Mouse (Mus musculus): Measurements from ENCODE around the gene Evpl.

The Evpl gene

DNA sequence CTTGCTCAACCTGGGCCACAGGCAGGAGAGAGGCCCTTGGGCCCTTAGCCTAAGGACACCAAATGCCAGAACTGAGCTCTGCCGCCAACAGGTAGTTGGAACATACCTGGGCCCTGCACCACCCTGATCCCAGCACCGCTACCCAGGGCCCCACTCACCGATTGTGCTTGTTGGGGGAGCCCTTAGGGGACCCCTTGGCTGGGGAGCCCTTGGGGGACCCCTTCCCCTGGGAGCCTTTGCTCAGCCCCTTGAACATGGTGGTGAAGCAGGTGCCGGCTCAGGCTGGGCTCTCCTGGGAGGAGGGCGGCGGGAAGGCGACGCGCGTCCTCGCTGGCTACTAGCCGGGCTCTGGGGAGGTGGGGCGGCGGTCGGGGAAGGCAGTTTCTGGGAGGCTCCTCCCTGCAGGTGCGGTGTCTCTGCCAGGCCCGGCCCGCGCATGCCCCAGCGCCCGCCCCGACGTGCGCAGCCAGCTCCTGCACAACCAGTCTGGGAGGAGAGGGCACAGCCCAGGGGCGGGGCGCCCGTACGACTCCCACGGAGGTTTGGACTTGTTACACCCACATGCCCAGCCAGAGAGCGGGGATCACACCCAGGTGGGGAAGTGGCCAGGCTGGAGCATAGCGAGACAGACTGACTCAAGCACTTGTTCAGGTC, at the start of gene Evpl:
Evpl (minus strand) TSS at position 336 of the 654 bp plus-strand sequence.
- 27% methylated on average over 31 of the region's 31 CpGs for WGBS

DNA sequence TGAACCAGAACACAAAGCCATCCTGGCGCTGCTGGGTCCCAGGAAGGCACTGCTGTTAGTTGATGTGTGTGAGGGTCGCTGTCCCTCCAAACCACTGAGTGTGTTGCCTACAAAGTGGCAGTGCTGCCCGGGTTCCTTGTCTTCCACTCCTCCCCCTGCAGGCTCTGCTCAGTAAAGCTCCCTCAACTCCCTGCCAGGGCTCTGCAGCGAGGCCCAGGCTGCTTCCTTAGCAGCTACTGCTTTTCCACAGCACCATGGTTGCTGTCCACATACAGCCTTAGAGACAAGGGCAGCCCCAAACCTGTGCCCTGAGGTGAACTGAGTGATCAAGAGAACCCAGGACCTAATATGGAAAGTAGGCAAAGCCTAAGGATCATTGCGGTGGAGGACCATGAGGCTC, 49.5 kb upstream of the Evpl start:
- WGBS: 71% methylated on average over 5 of the region's 5 CpGs

DNA sequence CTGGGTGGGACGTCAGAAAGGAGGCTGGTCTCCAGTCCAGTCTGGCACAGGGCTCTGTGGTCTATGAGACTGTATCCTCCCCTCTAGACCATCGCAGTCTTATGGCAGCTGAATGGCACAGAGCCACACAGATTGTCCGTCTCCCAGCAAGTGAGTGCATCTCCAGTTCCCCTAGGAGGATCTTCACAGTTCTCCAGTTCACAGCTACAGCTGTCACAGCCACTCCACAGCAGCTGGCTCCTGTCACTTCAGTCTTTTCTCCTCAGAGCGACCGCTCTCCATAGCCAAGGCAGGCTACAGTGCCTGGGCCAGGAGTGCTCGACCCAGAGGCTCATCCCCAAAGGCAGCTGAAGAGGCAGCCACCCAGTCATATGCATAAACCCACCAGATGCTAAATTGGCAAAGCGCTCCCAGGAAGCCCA, 47.9 kb upstream of the Evpl start:
- 64% methylated on average over 7 of the region's 7 CpGs for WGBS

DNA sequence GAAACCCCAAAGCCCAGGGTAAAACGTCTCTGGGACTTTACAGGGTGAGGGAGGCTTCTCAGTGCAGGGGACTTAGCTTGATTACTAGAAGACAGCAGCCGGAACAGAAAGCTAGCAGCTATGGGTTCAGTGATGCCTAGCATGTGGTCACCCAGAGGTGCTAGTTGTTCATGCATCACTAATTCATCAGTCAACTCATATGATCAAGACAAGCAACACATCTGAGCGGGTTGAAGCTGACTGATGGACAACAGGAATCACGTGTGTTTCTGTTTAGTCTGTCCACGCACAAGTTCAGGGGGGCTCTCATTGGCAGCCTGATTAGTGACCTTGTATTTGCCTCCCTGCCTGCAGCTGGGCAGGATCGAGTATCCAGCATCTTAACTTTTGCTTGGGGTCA, 46.1 kb upstream of the Evpl start:
- 57% methylated on average over 6 of the region's 6 CpGs for WGBS

DNA sequence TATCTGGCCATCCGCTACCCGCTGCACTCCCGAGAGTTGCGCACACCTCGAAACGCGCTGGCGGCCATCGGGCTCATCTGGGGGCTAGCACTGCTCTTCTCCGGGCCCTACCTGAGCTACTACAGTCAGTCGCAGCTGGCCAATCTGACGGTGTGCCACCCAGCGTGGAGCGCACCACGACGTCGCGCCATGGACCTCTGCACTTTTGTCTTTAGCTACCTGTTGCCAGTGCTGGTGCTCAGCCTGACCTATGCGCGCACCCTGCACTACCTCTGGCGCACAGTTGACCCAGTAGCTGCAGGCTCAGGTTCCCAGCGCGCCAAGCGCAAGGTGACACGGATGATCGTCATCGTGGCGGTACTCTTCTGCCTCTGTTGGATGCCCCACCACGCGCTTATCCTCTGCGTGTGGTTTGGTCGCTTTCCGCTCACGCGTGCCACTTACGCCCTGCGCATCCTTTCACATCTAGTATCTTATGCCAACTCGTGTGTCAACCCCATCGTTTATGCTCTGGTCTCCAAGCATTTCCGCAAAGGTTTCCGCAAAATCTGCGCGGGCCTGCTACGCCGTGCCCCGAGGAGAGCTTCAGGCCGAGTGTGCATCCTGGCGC, 45.1 kb upstream of the Evpl start:
- 9% methylated on average over 48 of the region's 48 CpGs for WGBS

DNA sequence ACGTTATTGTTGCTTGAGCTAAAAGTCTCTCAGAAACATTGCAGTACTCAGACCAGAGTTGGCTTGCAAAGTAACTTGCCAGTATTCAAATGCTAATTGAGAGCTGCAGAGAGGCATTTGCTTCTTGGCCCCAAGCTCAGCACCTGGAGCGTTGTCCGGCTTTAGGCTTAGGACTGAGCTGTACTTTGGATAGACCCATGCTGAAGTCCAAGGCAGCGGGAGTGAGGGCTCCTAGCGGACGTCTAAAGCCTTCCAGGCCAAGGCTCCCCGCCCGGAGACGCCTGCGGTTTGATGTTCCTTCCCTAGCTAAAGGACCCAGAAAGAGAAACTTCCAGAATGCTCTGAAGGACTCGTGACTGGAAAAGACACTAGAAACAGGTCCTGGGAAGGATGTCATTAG, 44.2 kb upstream of the Evpl start:
- WGBS: under 1% methylated on average over 11 of the region's 11 CpGs

DNA sequence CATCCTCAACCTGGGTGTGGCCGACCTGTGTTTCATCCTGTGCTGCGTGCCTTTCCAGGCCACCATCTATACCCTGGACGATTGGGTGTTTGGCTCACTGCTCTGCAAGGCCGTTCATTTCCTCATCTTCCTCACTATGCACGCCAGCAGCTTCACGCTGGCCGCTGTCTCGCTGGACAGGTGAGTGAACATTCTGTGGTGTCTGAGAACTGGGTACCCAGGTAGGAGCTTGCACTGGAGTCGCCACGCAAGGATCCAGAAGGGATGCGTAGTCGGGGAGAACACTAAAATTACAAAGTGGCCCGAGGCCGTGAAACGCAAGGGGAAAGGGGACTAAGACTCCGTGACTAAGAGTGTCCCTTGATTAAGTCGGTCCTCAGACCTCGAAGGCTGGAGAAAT, 43.8 kb upstream of the Evpl start:
- WGBS: 2% methylated on average over 18 of the region's 18 CpGs

DNA sequence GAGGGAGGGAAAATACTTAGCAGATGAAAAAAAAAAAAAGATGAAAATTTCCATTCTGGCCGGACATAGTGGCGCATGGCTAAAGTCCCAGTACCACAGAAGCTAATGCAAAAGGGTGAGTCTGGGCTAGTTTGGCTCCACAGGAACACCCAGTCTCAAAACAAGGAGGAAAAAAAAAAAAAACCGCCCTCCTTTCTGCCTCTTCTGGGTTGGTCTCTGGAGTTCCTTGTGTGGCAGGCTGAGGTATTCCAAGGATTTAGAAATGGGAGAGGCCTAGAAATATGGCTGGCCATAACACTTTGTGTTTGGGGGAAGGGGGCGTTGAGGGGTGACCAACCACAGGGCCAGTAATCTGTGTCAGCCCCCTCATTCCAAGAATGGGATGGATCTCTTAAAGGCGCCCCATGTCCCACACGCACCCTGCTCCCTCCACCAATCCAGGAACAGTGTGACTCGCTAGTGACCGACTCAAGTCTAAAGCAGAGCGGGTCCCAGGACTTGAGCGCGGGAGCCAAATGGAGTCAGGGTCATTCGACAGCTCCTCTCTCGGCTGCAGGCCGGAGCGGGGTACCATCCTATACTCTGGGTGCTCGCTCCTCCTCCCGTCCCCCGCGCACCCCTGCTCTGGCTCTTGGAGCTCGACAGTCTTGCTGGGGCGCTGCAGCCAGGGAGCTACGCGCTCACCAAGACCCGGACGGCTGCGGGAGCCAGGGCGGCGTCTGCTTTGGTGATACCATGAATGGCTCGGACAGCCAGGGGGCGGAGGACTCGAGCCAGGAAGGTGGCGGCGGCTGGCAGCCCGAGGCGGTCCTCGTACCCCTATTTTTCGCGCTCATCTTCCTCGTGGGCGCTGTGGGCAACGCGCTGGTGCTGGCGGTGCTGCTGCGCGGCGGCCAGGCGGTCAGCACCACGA, 43.1 kb upstream of the Evpl start, which contains the start of gene Galr2:
Galr2 (plus strand) TSS at position 189 of the 913 bp plus-strand sequence.
- WGBS: 7% methylated on average over 48 of the region's 48 CpGs

DNA sequence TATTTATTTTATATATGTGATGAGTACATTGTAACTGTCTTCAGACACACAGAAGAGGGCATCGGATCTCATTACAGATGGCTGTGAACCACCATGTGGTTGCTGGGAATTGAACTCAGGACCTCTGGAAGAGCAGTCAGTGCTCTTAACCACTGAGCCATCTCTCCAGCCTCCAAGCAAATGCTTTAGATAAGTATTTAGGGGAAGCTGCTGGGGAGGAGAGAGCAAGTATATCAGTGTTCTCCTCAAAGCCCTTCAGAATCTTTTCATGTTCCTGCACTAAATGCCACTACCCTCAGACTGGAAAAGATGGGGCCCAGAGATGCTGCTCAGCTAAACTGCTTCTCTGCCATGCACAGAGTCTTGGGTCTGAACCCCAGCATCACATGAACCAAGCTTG, 39.3 kb upstream of the Evpl start:
- 94% methylated on average over 1 of the region's 1 CpGs for WGBS

DNA sequence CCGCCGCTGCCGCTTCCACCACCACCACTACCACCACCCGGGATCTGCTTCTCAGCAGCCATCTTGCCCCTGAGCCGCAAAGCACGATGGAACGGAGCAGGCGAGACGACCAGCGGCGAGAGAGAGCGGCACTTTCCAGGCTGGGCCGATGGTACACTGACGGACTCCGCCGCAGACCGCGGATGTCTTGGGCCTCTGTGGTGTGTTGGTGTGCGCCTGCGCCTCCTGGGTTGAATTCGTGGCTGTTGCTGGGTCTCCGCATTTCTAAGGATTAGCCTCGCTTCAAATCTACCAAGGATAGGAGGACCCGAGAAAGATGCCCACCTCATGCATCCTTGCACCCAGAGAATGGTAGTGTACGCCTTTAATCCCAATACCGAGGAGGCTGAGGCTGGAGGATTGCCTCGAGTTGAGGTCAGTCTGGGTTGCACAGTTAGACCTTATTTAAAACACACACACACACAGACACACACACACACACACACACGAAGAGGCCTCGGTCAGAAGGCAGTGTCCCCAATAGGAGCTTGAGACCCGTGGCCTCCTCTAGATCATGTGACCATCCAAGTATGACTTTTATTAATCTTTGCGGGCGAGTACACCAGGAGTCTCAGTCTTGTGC, 36.3 kb upstream of the Evpl start, which contains the start of gene Srp68:
Srp68 (minus strand) TSS at position 173 of the 622 bp plus-strand sequence.
- 1% methylated on average over 32 of the region's 32 CpGs for WGBS

DNA sequence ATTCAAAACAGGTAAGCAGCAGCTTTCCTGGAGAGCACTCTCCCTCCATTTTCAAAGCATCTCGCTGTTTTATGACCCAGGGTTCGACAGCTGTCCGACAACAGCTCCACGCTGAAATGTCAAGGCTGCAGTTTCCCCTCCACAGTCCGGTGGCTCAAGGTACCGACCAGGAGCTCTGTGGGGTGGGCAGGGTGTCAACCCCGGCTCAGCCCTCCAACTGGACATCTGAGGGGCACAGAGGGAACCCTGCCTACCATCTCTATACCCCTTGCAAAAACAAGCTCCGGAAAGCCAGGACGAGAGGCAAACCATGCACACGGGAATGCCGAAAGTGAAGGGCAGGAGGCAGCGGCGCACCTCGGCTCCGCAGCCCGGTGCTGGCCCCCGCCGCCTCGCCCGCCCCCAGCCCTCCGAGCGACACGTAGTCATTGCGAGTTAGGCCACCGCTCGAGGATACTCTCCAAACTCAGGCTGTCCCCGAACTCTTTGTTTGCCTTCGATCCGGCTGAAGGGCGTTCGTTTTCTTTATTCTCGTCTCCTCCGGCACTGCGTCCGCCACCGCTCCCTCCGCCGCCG, 35.7 kb upstream of the Evpl start:
- WGBS: under 1% methylated on average over 39 of the region's 39 CpGs

DNA sequence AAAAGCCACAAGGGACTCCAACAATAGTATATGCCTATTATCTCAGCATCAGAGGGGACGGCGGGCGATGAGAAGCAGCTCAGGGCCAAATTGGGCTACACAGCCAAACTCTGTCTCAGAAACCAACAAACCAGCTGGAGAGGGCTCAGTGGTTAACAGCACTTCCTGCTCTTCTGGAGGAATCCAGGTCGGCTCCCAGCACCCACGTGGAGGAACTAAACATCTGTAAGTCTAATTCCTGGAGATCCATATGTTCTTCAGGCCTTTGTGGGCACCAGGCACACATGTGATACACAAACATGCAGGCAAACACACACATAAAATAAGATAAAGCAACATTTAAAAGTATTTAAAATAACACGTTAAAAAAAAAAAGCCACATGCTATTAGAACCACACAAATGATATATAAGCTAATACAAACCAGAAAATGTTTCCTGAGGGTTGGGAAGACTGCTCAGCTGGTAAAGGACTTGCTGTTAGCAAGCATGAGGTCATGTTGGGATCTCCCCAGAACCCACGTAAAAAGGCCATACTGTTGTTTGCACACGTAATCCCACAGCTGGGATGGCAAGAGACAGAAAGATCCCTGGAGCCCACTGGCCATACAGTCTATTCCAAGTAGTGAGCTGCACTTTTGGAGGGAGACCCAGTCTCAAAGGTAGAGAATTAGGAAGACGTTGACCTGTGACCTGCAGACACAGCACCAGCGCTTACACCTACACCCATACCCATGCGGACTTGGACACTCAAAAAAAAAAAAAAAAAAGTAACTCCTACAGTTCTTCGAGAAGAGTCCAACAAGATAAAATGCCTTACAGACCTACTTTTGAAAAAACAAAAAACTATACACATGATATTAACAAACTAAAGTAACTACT, 35.0 kb upstream of the Evpl start:
- 41% methylated on average over 12 of the region's 12 CpGs for WGBS

DNA sequence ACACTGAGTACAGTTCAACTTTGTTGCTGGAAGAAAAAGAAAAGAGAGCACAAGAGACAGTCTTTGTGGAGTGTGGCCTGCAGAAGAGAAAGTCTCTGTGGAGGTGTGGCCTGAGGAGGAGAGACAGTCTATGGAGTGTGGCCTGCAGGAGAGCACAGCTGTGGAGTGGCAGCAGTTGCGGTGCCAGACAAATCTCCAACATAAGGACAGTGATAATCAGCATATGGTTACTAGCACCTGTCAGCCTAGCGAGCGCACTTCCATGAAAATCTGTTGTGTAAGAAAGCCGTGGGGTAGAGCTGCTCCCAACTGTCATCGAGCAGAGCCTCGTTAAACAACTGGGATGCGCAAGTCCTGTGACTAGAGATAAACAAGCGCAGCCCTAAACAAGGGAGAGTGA, 31.7 kb upstream of the Evpl start:
- WGBS: 58% methylated on average over 8 of the region's 8 CpGs

DNA sequence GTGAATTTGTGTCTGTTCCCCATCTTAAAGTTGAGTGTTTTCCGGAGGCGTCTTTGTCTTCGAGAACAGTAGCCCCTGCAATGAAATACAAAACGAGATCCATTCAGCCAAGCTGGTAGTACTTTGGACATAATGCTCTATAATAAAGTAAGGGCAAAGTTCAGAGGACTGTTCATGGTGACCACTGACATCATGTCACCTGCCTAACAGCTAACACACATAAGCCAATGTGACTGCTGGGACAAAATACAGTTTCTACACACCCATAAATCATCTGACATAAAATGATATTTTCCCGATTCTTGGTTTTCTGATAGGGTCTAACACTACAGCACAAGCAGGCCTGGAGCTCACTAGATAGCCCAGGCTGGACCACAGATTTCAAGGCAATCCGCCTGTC, 30.4 kb upstream of the Evpl start:
- WGBS: 96% methylated on average over 6 of the region's 6 CpGs

DNA sequence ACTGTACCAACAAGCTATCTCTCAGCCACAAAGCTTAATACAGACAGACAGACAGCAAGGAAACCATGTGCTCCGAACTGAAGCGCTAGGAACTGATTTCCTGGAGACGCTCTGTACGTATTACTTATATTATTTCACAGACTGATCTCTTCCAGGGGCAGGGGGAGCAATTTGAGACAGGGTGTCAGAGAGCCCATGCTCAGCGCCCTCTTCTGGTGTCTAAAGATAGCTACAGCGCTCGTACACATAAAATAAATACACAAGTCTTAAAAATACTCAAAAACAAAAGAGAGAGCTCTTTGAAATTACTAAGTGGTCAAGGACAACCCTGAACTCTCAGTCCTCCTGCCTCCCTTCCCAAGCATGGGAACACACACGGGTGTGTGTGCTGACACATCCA, 29.8 kb upstream of the Evpl start:
- WGBS: 84% methylated on average over 8 of the region's 8 CpGs

DNA sequence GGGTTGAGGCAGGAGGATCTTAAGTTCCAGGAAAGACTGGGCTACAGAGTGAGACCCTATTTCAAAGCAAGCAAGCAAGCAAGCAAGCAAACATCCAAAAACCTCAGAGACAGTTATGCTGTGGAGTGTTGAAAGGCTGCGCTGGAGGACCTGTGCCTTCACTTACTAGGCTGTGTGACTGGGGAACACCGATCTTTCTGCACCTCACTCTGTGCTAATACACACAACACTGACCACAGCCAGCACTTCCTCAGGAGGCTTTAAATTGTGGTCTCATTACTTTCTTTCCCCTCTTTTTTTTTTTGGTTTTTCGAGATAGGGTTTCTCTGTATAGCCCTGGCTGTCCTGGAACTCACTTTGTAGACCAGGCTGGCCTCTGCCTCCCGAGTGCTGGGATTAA, 28.0 kb upstream of the Evpl start:
- 90% methylated on average over 4 of the region's 4 CpGs for WGBS

DNA sequence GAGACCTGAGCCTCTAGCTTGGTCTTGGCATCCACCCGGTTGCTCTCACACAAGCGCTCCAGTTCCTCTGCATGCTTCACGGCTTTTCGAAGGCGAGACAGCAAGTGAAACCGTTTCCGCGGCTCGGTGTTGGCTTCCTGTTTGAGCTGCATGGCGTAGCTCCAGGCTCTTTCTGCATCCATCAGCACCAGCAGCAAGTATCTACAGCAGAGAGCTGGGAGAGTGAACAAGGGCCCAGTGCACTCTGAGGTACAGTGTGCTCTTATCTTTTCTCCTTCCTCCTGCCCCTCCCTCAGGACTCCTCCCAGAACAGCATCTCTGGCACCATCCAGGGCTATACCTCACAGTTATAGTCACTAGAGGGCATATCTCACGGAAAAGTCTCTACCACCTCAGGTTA, 27.5 kb upstream of the Evpl start:
- WGBS: 52% methylated on average over 11 of the region's 11 CpGs

DNA sequence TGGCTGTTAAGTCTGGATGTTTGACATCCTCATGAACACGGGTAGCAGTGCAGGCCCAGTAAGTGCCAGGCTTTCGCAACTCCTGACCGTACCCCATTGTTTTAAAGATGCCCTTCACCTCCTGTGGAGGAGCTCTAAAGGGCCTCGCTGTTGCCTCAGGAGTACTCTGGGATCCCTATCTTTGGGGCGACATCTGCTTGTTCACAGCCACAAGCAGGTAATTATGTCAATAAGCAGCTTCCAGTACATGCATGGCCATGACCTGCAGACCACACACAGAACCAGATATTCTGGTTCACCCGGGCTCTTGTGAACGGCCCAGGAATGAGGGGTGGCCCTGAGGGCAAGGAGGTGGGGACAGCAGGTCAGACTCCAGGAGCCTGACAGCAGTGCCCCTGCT, 22.4 kb upstream of the Evpl start:
- WGBS: 93% methylated on average over 7 of the region's 7 CpGs

DNA sequence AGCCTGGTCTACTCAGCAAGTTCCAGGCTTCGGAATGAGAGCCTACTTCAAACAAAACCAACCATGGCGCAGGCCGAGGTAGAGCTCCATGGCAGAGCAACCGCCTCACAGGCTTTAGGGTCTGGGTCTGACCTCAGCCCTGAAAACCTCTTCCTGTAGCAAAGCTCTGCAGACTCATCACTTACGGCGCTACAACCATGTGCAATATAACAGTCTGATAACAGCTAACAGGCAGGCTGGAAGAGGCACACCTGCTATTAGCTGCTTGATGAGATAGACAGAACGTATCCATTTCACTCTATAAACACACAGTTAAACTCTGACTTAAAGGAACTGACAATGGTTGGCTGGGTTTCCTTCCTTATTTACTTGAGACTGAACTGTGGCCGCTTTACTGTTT, 21.6 kb upstream of the Evpl start:
- WGBS: 90% methylated on average over 8 of the region's 8 CpGs

DNA sequence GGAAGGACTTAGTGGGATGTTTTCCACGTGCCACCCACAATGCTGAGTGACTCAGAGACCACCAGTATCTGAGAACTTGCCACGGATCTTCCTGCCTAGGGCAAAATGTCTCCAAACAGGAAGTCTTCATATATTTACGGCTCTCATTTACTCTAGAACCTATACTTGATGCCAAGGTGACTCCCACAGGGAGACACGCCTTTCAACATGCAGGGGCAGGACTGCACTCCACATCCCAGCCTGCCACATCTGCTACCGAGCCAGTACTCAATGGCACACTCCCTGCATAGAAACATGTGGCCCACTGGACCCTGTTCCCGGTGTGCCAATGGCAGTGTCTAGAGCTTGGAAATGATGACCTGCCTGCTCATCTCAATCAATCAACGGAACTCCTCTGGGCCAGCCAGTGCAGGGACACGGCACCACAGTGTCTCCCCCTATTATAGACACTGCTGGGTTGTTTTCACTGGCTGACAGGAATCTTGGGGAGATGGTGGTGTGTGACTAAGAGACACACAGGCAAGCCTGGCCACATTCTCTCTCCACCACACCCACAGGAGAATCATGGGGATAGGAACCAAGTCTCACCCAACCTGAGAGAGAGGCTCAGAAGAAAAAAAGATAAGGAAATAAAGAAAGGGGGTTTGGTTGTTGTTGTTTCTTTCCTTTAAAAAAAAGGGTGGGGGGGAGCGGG, 18.3 kb upstream of the Evpl start:
- WGBS: 52% methylated on average over 9 of the region's 9 CpGs
